Mouse (Mus musculus) olfactory bulb, adult 2 months (tissue): ENCODE measurements around the gene Ubox5. TPM values are rescaled to one million over a fixed set of nuclear protein-coding genes. Genes with fewer than 3 reads are reported as not detected.

Experiments
- H3K27ac ChIP-seq: fragments of 200-500 bp; 2 replicates; pipeline ENCODE4 v1.5.1; 2012; ENCODE audit warnings: low read depth, low read length; ENCODE audit not compliant: insufficient read depth
- H3K4me1 ChIP-seq: fragments of 200-500 bp; 2 replicates; pipeline ENCODE4 v1.6.1; 2012; ENCODE audit warnings: low read length; ENCODE audit not compliant: control insufficient read depth, insufficient read depth
- H3K4me3 ChIP-seq: fragments of 200-500 bp; 2 replicates; pipeline ENCODE4 v1.5.1; 2012; ENCODE audit warnings: mild to moderate bottlenecking, low read depth, low read length, moderate library complexity; ENCODE audit not compliant: insufficient read depth
- CTCF ChIP-seq: fragments of 200-500 bp; IDR thresholded peaks from 2 replicates; pipeline ENCODE4 v1.5.1; 2012; ENCODE audit warnings: low read depth, mild to moderate bottlenecking, low read length, moderate library complexity; ENCODE audit not compliant: insufficient read depth
- POLR2A ChIP-seq: fragments of 200-500 bp; IDR thresholded peaks from 2 replicates; pipeline ENCODE4 v1.6.1; 2012; ENCODE audit warnings: mild to moderate bottlenecking, low read depth, low read length, moderate library complexity; ENCODE audit not compliant: insufficient read depth
- WGBS: fragments of 180-500 bp; shearing (Covaris S2); methylation state at CpG from one replicate; pipeline ENCODE4 v1.1.7; 2018; 5-methylcytosine and 5-hydroxymethylcytosine counted together
- polyA plus RNA-seq: library from polyadenylated mRNA; stranded (reverse); fragments of >200 nt; gene quantifications from 2 replicates; pipeline ENCODE4 v1.2.4, GENCODE M21; 2012; ENCODE audit warnings: low replicate concordance; ENCODE audit not compliant: missing spikeins, insufficient read depth, insufficient read length

The Ubox5 gene
- polyA plus RNA-seq, result not detected in 2 replicates

DNA sequence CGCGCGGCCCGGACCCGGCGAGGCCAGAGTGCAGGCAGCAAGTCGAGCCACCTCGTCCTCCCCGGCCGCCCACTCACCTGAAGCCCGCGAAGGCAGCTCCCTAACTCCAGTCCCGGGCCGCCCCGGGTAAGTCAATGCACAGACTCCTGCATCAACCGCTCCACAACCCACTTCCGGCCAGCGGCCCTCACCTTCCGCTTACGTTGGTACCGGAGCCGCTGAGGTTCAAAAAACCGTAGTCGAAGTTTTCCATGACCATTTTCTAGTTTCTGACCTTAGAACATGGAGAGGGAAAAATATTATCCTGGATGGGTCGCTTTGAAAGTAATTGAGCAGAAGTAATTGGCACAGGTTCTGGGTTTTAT, at the start of gene Ubox5, which contains the start of gene Fastkd5:
Gene Ubox5 (minus strand): TSS at position 200 of the 365 bp plus-strand sequence.
Gene Fastkd5 (minus strand): TSS at position 189 of the 365 bp plus-strand sequence.
- TF ChIP-seq CTCF (no peak), POLR2A (peak; percentile 46; the same call in 1 of the 2 replicates)
- under 1% methylated on average over 24 of the region's 25 CpGs for WGBS
- peak within 1 kb of the TSS; percentile 37; the same call in 1 of the 2 replicates for H3K27ac ChIP-seq
- peak within 1 kb of the TSS; percentile 63 for H3K4me3 ChIP-seq
- peaks cover 14% of the 10 kb centered on the region for H3K4me1 ChIP-seq

DNA sequence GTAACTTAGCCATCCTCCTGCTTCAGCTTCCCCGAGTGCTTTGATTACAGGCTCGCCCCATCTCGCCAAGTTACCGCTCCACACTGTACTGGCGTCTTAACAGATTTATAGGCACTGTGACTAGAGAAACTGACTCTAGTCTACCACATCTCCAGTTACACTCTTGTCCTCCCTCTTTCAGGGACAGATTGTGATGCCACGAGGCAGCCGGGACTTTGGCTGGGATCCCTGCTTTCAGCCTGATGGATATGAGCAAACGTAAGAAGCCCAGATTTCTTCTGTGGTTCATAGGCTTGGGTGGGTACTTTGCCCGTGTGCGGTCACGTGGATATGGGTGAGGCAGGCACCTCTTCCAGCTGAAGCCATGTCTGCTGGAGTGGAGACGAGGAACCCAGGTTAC, 49.3 kb upstream of the Ubox5 start:
- Histone ChIP-seq H3K27ac (no peak overlapping the region), H3K4me3 (no peak overlapping the region), H3K4me1 (no peaks in the 10 kb centered on the region)
- TF ChIP-seq CTCF (no peak), POLR2A (no peak)
- 92% methylated on average over 12 of the region's 12 CpGs for WGBS

DNA sequence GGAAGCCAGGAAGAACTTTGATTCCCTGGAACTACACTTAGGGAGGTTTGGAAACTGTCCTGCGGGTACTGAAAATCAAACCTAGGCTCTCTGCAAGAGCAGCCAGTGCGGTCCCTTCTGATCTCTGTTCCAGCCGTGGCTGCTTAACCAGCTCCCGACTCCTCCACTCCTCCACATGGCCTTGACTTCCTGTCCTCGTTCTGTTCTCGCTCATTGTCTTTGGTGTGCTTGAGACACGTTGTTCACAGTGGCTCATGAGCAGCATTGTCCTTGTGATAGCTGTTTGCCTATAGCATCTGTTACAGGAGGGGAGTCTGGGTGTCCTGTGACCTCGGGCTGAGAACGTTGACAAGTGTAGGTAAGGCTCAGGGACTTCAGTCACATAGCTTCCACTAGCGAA, 47.4 kb upstream of the Ubox5 start:
- Histone ChIP-seq H3K4me3 (no peak overlapping the region), H3K4me1 (no peaks in the 10 kb centered on the region), H3K27ac (no peak overlapping the region)
- 91% methylated on average over 10 of the region's 10 CpGs for WGBS
- TF ChIP-seq CTCF (no peak), POLR2A (no peak)

DNA sequence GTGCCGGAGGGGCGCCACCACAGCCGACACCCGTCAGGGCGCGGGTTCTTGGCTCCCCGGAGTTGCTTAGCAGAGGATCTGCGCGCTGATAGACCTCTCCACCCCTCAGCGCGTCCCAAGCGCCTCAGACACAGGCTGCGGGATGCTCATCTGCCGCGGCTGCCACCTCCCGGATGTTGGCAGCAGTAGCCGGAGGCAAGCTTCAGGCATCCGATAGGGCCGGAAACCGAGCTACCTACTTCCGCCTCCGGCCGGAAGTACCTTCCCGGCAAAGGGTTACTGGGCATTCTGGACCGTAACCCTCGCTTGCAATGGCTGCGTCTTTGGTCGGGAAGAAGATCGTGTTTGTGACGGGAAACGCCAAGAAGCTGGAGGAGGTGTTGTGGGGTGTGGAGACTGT, 37.7 kb upstream of the Ubox5 start, which contains the start of gene Itpa:
Gene Itpa (plus strand): TSS at position 52 of the 400 bp plus-strand sequence.
- peaks cover 13% of the 10 kb centered on the region for H3K4me1 ChIP-seq
- TF ChIP-seq CTCF (peak; percentile 45), POLR2A (peak; percentile 57)
- H3K27ac ChIP-seq, result peak within 1 kb of the TSS; percentile 34
- WGBS, result under 1% methylated on average over 31 of the region's 31 CpGs
- H3K4me3 ChIP-seq, result peak within 1 kb of the TSS; percentile 79

DNA sequence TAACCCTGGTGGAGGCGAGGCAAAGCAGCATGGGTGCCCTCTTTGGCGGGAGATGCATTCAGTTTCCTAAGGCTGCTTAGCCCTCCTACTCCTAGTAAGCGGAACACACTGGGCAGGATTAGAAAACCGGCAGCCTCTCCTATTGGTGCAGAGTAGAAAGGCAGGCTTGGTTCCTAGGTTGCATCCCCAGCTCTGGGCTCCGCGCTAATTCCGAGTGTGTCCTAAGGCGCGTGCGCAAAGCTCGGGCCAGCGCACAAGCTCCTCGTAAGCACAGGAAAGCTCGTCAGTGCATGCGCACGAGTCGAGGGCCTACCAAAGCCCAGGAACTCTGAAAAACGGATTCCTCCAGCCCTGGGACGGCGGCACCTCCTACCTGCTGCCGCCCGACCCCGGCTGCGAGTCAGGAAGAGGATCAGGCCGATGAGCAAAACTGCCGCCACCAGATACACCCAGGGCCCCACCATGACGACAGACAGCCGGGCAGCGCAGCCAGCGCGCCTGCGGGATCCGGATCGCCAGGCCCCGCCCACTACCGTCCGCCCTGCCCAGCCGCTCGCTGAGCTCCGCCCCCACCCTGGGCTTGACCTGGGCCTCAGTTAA, 34.4 kb upstream of the Ubox5 start, which contains the start of gene Ddrgk1:
Gene Ddrgk1 (minus strand): TSS at position 558 of the 600 bp plus-strand sequence.
- WGBS, result under 1% methylated on average over 40 of the region's 40 CpGs
- H3K4me1 ChIP-seq, result peaks cover 18% of the 10 kb centered on the region

DNA sequence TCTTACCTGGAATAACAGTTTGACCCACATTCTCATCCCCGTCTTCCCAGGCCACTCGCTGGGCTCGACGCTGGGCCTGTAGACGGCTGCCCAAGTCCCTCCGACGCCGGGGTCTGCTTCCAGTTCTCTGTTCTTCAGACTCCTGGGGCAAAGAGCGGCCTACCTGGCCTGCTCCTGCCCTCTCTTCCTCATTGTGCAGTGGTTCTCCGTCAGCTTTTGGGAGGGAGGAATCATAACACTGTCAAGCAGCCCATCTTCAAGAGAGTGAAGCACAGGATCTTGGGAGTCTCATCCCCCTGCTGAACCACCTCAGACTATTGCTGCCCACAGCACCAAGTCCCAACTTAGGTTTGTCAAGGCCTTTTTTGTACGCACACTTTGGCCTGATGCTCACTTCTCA, 33.5 kb upstream of the Ubox5 start:
- Histone ChIP-seq H3K4me3 (no peak overlapping the region; the same call in 1 of the 2 replicates), H3K27ac (no peak overlapping the region), H3K4me1 (peaks cover 17% of the 10 kb centered on the region)
- 88% methylated on average over 11 of the region's 11 CpGs for WGBS
- TF ChIP-seq CTCF (no peak), POLR2A (no peak)

More for the DNA sequence above, 34.4 kb upstream of the Ubox5 start, which contains the start of gene Ddrgk1:
- peak within 1 kb of the TSS; percentile 100 for H3K27ac ChIP-seq
- H3K4me3 ChIP-seq, result peak within 1 kb of the TSS; percentile 86
- TF ChIP-seq CTCF (no peak), POLR2A (peak; percentile 89)

DNA sequence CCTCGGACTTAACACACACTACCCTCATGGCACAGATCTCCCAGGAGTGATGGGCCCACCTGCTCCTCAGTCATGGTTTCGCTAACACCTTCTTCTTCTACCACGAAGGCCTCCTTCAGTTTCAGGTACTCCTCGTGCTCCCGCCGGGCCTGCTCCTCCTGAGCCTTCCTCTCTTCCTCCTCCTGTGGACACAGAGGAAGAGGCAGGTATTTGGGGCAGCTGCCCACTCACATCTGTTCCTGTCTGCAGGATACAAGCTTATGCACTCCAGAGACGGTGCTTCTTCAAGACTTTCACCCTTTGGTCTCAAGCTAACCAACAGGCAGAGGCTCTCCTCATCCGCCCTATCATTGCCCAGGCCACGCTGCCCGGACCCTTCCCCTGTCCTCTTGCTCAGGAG, 28.7 kb upstream of the Ubox5 start:
- 96% methylated on average over 10 of the region's 10 CpGs for WGBS
- no peak for TF ChIP-seq POLR2A
- no peak for TF ChIP-seq CTCF
- Histone ChIP-seq H3K27ac (no peak overlapping the region; the same call in 1 of the 2 replicates), H3K4me3 (no peak overlapping the region), H3K4me1 (peaks cover 24% of the 10 kb centered on the region)

DNA sequence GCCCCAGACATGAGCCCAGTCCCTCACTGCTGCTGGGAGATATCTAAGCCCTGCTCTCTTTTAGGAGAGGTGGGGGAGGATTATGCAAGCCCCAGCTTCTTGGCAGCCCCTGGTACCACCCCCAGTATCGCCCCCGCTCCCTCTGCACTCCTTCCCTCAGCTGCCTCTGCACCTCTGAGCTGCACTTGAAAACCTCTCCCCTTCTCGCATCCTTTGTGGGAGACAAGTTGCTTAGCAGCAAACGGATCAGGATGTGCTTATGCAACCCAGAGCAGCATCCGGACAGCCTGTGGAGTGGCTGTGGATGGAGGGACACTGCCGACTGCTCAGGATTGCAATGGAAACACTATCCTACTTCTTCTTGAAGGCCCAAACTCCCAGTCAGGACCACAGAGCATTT, 27.7 kb upstream of the Ubox5 start:
- peaks cover 17% of the 10 kb centered on the region for H3K4me1 ChIP-seq
- no peak overlapping the region for H3K4me3 ChIP-seq
- no peak for TF ChIP-seq POLR2A
- 65% methylated on average over 6 of the region's 6 CpGs for WGBS
- H3K27ac ChIP-seq, result peak overlapping the region; percentile 76

DNA sequence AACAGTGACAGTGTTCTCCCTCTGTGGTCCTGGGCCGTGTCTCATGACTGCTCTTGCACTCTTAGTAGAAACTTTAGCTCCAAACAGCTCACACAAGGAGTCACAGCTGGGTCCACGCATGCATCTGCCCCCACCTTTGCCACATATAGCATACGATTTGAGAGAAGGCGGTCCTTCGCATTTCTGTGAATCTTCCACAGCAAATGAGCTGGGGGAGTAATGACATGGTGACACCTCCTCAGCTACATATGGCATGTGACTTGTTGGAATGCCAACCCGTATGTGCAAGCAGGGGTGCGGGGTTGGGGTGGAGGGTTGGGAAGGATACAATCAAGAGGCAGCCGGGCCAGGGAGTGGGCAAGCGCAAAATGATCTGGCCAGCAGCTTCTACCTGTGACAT, 26.7 kb upstream of the Ubox5 start:
- peak overlapping the region; percentile 76 for H3K27ac ChIP-seq
- WGBS, result 77% methylated on average over 9 of the region's 9 CpGs
- H3K4me1 ChIP-seq, result peaks cover 12% of the 10 kb centered on the region
- TF ChIP-seq CTCF, result no peak
- no peak overlapping the region for H3K4me3 ChIP-seq
